ENCODE assay signal across 8 mouse cellular contexts in the genomic region with DNA sequence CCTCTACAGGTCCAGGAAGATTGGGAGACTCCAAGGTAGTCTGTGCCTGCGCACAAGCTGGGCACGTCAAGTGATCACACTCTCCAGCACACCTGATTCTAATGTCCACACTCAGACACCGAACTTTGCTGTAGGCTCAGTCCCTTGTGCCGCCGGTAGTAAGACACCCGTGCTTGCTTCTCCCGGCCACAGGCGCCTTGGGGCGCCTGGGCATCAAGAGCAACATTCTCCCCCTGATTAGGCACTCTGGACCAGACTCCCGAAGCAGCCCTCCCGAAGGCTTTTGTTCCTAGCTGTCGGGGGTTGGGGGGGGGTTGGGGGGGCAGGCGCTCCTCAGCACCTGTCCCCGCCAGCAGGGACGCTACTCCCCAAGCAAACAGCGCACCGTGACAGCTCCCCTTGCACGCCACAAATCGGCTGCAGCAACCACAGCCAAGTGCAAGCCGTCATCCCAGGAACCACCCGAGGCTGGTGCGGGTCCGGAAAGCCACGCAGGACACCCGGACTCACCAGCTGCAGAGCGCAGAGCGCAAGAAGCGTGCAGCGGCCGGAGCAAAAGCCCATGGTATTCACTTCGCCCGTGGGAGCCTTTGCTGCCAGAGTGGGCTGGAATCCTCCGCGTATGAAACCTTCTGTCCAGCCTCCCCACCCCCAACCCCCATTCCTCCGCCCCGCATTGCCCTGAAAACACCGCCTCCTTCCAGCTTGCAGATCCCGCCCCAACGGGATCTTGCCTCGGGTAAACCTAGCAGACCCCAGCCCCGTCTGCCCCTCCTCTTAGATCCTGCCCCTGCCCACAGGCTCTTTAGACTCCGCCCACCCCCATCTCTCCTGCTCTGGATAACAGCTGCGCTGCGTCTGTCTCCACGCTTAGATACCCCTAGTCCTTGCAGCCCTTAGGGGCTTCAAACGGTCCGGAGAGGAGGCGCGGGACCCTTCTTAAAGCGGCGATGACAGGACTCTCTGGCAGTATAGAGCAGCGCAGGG. TPM values are rescaled to one million over a fixed set of nuclear protein-coding genes. Genes with fewer than 3 reads are reported as not detected.
A peak's percentile ranks its signal among the peaks of the same experiment; 100 is the strongest.
DNase-seq lines count a peak whose midpoint lies in the region; ATAC-seq and TF ChIP-seq lines count a peak whose summit lies in the region.

A gene (minus strand): TSS at position 639 of the 987 bp plus-strand sequence.

- peak within 1 kb of the TSS; percentile 54 for H3K9ac ChIP-seq in kidney, postnatal 0 days (ENCODE audit: low read depth, low read length)
- 0 out of 2 replicates have a peak within 1 kb of the TSS, but pooled peaks have one; percentile 17 for H3K9ac ChIP-seq in liver, embryonic 12.5 days
- peak within 1 kb of the TSS; percentile 81 for H3K9ac ChIP-seq in neural tube, embryonic 12.5 days

- no peak for TF ChIP-seq POLR2A in spleen, adult 2 months (IDR thresholded peaks at IDR 0.05; ENCODE audit: low read depth, low read length)

- TF ChIP-seq CTCF in spleen, adult 2 months (IDR thresholded peaks at IDR 0.05; ENCODE audit: extremely low read depth, insufficient read depth, insufficient read length, insufficient replicate concordance), result no peak
- peak; percentile 22; the same call in 1 of the 2 replicates for TF ChIP-seq CTCF in kidney, postnatal 0 days (IDR thresholded peaks at IDR 0.05; ENCODE audit: low read depth)

- 4% methylated on average over 52 of the region's 52 CpGs for WGBS in spleen, adult 2 months
- WGBS in kidney, postnatal 0 days, result 1% methylated on average over 51 of the region's 52 CpGs
- WGBS in liver, embryonic 12.5 days (ENCODE audit: insufficient replicate concordance), result 5% methylated on average over 51 of the region's 52 CpGs
- WGBS in neural tube, embryonic 12.5 days, result under 1% methylated on average over 52 of the region's 52 CpGs

- peaks cover 11% of the 10 kb centered on the region for H3K27me3 ChIP-seq in spleen, adult 2 months (ENCODE audit: control insufficient read depth, insufficient read depth, low read length)
- H3K27me3 ChIP-seq in kidney, postnatal 0 days (ENCODE audit: insufficient read depth, low read length), result no peaks in the 10 kb centered on the region
- peaks cover 82% of the 10 kb centered on the region for H3K27me3 ChIP-seq in liver, embryonic 12.5 days (replicated peaks)
- peaks cover 2% of the 10 kb centered on the region; the same call in 1 of the 2 replicates for H3K27me3 ChIP-seq in neural tube, embryonic 12.5 days (replicated peaks)

- no peaks in the 10 kb centered on the region for H3K9me3 ChIP-seq in kidney, postnatal 0 days (replicated peaks; ENCODE audit: low read length)
- no peaks in the 10 kb centered on the region for H3K9me3 ChIP-seq in liver, embryonic 12.5 days (replicated peaks)
- H3K9me3 ChIP-seq in neural tube, embryonic 12.5 days, result no peaks in the 10 kb centered on the region

- H3K4me1 ChIP-seq in spleen, adult 2 months (ENCODE audit: control insufficient read depth, insufficient read depth, insufficient read length), result peaks cover 2% of the 10 kb centered on the region; the same call in 1 of the 2 replicates
- peaks cover 8% of the 10 kb centered on the region; the same call in 1 of the 2 replicates for H3K4me1 ChIP-seq in kidney, postnatal 0 days (replicated peaks; ENCODE audit: insufficient read depth, low read length)
- H3K4me1 ChIP-seq in liver, embryonic 12.5 days, result no peaks in the 10 kb centered on the region
- peaks cover 31% of the 10 kb centered on the region for H3K4me1 ChIP-seq in neural tube, embryonic 12.5 days

- H3K4me2 ChIP-seq in kidney, postnatal 0 days (ENCODE audit: low read length), result peak within 1 kb of the TSS; percentile 91
- H3K4me2 ChIP-seq in liver, embryonic 12.5 days, result peak within 1 kb of the TSS; percentile 63
- H3K4me2 ChIP-seq in neural tube, embryonic 12.5 days (replicated peaks), result peak within 1 kb of the TSS; percentile 83

- peak within 1 kb of the TSS; percentile 25; the same call in 1 of the 2 replicates for H3K4me3 ChIP-seq in spleen, adult 2 months (ENCODE audit: extremely low read depth, insufficient read depth, insufficient read length)
- H3K4me3 ChIP-seq in kidney, postnatal 0 days (replicated peaks; ENCODE audit: low read depth, low read length), result peak within 1 kb of the TSS; percentile 52
- peak within 1 kb of the TSS; percentile 41 for H3K4me3 ChIP-seq in liver, embryonic 12.5 days
- H3K4me3 ChIP-seq in neural tube, embryonic 12.5 days, result peak within 1 kb of the TSS; percentile 67

- H3K27ac ChIP-seq in spleen, adult 2 months (ENCODE audit: insufficient read depth, low read length), result no peak within 1 kb of the TSS
- H3K27ac ChIP-seq in kidney, postnatal 0 days, result peak within 1 kb of the TSS; percentile 19; the same call in 1 of the 2 replicates
- H3K27ac ChIP-seq in liver, embryonic 12.5 days, result no peak within 1 kb of the TSS
- H3K27ac ChIP-seq in neural tube, embryonic 12.5 days, result peak within 1 kb of the TSS; percentile 96

- DNase-seq in spleen, adult 2 months (ENCODE audit: low read depth in 1 of 2, low spot score in 2 of 2), result no peak
- DNase-seq in spleen, postnatal 14 days (ENCODE audit: low spot score in 2 of 2), result no peak
- peak; percentile 56 to 72 for DNase-seq in cerebellum, postnatal 4 days (ENCODE audit: low spot score in 2 of 2)
- no peak for DNase-seq in gonadal fat pad, adult 2 months (ENCODE audit: low read depth)
- peak; percentile 92 for DNase-seq in kidney, postnatal 0 days (ENCODE audit: low spot score)
- no peak for DNase-seq in spleen, adult 12 weeks (ENCODE audit: low spot score)

- no peaks in the 10 kb centered on the region for H3K36me3 ChIP-seq in spleen, adult 2 months (ENCODE audit: control insufficient read depth, insufficient read depth, low read length)
- H3K36me3 ChIP-seq in kidney, postnatal 0 days (ENCODE audit: insufficient read depth, low read length), result no peaks in the 10 kb centered on the region
- no peaks in the 10 kb centered on the region for H3K36me3 ChIP-seq in liver, embryonic 12.5 days
- H3K36me3 ChIP-seq in neural tube, embryonic 12.5 days, result no peaks in the 10 kb centered on the region

- peak; percentile 81 for ATAC-seq in kidney, postnatal 0 days (replicated peaks; ENCODE audit: low FRiP score, low read depth)
- no peak for ATAC-seq in liver, embryonic 12.5 days
- peak; percentile 93 for ATAC-seq in neural tube, embryonic 12.5 days (ENCODE audit: low FRiP score, low read depth)

RNA-seq across cellular contexts. Expression of the gene that starts here (rescaled TPM):
- polyA plus RNA-seq in spleen, adult 2 months (2012; rRNA removed), result 3.0 and 4.7 TPM in 2 replicates
- polyA plus RNA-seq in gonadal fat pad, adult 2 months (2012; rRNA removed), result 28.8 and 29.0 TPM in 2 replicates
- 24.1 and 26.6 TPM in 2 replicates for polyA plus RNA-seq in kidney, postnatal 0 days (2015; fragmentation: Nextera tagmentation; extraction: Ambion mirVana)
- polyA plus RNA-seq in liver, embryonic 12.5 days (2016; fragmentation: Nextera tagmentation; extraction: Ambion mirVana), result 2.4 and 3.4 TPM in 2 replicates
- polyA plus RNA-seq in neural tube, embryonic 12.5 days (2016; fragmentation: Nextera tagmentation; extraction: Ambion mirVana), result 90.6 and 92.9 TPM in 2 replicates

Comparison
In these comparisons a context has a peak if more than half of its experiments do, and no peak if none do; other contexts are left out.
1. DNase-seq: peak in cerebellum, postnatal 4 days (2 of 2) and kidney, postnatal 0 days (single experiment); none in spleen, adult 2 months (0 of 2), spleen, postnatal 14 days (0 of 2), gonadal fat pad, adult 2 months (single experiment) and spleen, adult 12 weeks (single experiment).
2. H3K27ac ChIP-seq: peak in kidney, postnatal 0 days (single experiment) and neural tube, embryonic 12.5 days (single experiment); none in spleen, adult 2 months (single experiment) and liver, embryonic 12.5 days (single experiment).
3. H3K9ac ChIP-seq: peak in every context shown above with its lines; median percentile 81 in neural tube, embryonic 12.5 days; 54 in kidney, postnatal 0 days; 17 in liver, embryonic 12.5 days.
4. Peak in every context shown above with its lines, with median percentiles within 50 percentile points of each other: H3K4me3 ChIP-seq and H3K4me2 ChIP-seq.